Mouse (Mus musculus) ovary, postnatal 14 days (tissue): Measurements from ENCODE around the gene Ttyh1.
A peak's percentile ranks its signal among the peaks of the same experiment; 100 is the strongest.

Source experiments
- DNase-seq: peaks from one replicate; pipeline ENCODE4 v3.0.0; 2022; ENCODE audit warnings: low spot score

Gene Ttyh1

GRCm38 (mm10) chr7:4122783-4123182 is 3.6 kb downstream of the Ttyh1 start:
- DNase-seq: no peak

- DNase-seq: no peak
Observed at GRCm38 (mm10) chr7:4123732-4124131, 4.5 kb downstream of the Ttyh1 start.

GRCm38 (mm10) chr7:4124315-4124759 is 5.1 kb downstream of the Ttyh1 start:
- DNase-seq: no peak

- no peak for DNase-seq
Observed at GRCm38 (mm10) chr7:4124856-4125255, 5.6 kb downstream of the Ttyh1 start.

GRCm38 (mm10) chr7:4125306-4125705 is 6.1 kb downstream of the Ttyh1 start:
- DNase-seq: no peak

- DNase-seq: no peak
Observed at GRCm38 (mm10) chr7:4126992-4127785, 8.0 kb downstream of the Ttyh1 start.

GRCm38 (mm10) chr7:4127894-4128293 is 8.7 kb downstream of the Ttyh1 start:
- DNase-seq: no peak

GRCm38 (mm10) chr7:4128860-4129259 is 9.7 kb downstream of the Ttyh1 start:
- no peak for DNase-seq

GRCm38 (mm10) chr7:4130686-4131452 is 11.7 kb downstream of the Ttyh1 start:
- peak; percentile 76 for DNase-seq

- no peak for DNase-seq
Observed at GRCm38 (mm10) chr7:4131964-4132363, 12.8 kb downstream of the Ttyh1 start.

- no peak for DNase-seq
Observed at GRCm38 (mm10) chr7:4132581-4132980, 13.4 kb downstream of the Ttyh1 start.

GRCm38 (mm10) chr7:4132998-4133397 is 13.8 kb downstream of the Ttyh1 start:
- DNase-seq: no peak

GRCm38 (mm10) chr7:4134911-4135310 is 15.7 kb downstream of the Ttyh1 start:
- DNase-seq: no peak

GRCm38 (mm10) chr7:4136404-4136770 is 17.2 kb downstream of the Ttyh1 start:
- DNase-seq: no peak

- DNase-seq: peak; percentile 95
Observed at GRCm38 (mm10) chr7:4136771-4137531, 17.7 kb downstream of the Ttyh1 start, which contains the start of gene Leng8. Gene Leng8 (plus strand): TSS chr7:4137039.

GRCm38 (mm10) chr7:4137746-4138145 is 18.5 kb downstream of the Ttyh1 start:
- DNase-seq: no peak

GRCm38 (mm10) chr7:4138181-4138580 is 19.0 kb downstream of the Ttyh1 start:
- no peak for DNase-seq

- DNase-seq: no peak
Observed at GRCm38 (mm10) chr7:4138671-4139070, 19.5 kb downstream of the Ttyh1 start.

- DNase-seq: no peak
Observed at GRCm38 (mm10) chr7:4139391-4139790, 20.2 kb downstream of the Ttyh1 start.

GRCm38 (mm10) chr7:4141648-4142325 is 22.6 kb downstream of the Ttyh1 start:
- no peak for DNase-seq

- no peak for DNase-seq
Observed at GRCm38 (mm10) chr7:4142796-4143445, 23.7 kb downstream of the Ttyh1 start.
